Mouse (Mus musculus): Measurements from ENCODE around the gene Zfyve28. TPM values are rescaled to one million over a fixed set of nuclear protein-coding genes. Genes with fewer than 3 reads are reported as not detected.

The Zfyve28 gene
- polyA plus RNA-seq, 1 experiment from 2014 or later, result not detected

DNA sequence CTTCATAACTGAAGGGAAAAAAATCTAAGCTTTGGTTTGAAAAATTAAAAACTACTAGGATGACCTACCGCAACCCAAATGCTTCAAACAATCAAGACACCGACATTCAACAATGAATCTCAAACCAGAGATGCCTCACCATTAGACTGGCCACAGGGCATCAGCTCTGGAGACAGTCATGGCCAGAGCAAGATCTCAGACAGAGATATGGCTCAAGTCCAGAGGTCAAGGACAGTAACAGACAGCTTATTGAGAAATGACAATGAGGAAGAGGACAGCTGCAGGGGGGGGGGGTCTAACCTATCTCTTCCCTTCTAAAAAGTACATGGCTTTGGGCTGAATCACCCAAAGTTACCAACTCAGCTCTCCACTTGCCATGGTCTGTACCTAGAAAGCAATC lies 3.0 kb downstream of the Zfyve28 start:
- peaks cover 71% of the 10 kb centered on the region for H3K27me3 ChIP-seq (replicated peaks)
- H3K4me2 ChIP-seq, result no peak overlapping the region
- peaks cover 44% of the 10 kb centered on the region for H3K4me1 ChIP-seq
- no peak overlapping the region for H3K4me3 ChIP-seq
- H3K9me3 ChIP-seq (replicated peaks), result no peaks in the 10 kb centered on the region
- 65% methylated on average over 2 of the region's 2 CpGs for WGBS (ENCODE audit: insufficient replicate concordance)
- H3K36me3 ChIP-seq, result no peaks in the 10 kb centered on the region
- ATAC-seq, result no peak
- H3K9ac ChIP-seq, result no peak overlapping the region
- H3K27ac ChIP-seq, result no peak overlapping the region

DNA sequence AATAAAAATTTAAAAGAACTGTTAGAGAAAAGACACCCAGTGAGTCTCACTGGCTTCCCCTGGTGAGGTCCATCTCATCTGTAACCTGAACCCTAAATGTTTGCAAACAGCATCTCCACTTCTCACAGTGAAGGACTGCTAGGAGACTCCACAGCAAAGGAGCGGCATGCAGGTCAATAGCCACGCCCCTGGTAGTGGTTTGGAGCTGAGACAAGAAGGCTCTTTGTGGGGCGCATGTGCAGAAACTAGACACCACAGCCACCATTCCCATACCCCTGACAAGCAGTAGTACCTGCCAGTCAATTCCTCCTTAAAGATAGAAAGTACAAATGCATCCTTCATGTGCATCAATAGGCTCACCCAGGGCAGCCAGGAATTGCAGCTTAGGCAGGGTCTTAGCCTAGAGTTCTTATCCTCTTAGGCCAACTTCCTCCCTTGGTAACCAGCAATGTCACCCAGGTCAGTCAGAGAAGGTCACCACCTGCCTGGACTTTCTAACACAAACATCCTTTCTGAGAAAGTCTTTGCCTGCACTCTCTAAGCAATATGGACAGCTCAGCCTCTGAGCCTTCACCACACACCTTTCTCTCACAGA lies 4.0 kb downstream of the Zfyve28 start:
- Histone ChIP-seq H3K4me3 (no peak overlapping the region), H3K9ac (no peak overlapping the region), H3K4me2 (no peak overlapping the region), H3K9me3 (replicated peaks) (no peaks in the 10 kb centered on the region), H3K27ac (no peak overlapping the region), H3K4me1 (peaks cover 44% of the 10 kb centered on the region), H3K36me3 (no peaks in the 10 kb centered on the region), H3K27me3 (replicated peaks) (peaks cover 69% of the 10 kb centered on the region)
- WGBS (ENCODE audit: insufficient replicate concordance), result 36% methylated on average over 3 of the region's 3 CpGs
- no peak for ATAC-seq

DNA sequence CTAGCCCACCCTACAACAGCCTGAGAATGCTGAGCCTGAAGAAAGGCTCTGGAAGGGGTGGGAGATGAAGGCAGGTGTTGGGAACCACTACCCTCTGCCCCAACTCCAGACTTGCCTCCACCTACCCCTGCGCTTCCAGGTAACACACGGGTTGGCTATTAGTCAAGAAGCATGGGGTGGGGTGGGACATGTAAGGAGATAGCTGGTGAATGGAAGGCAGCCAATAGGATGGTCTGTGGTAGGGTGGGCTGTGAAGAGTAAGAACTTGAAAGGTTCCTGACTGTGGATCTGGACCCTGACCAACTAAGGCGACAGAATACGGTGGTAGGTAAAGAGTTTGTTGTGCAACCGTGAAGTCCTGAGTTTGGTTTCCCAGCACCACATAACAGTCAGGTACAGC lies 4.9 kb downstream of the Zfyve28 start:
- Histone ChIP-seq H3K4me2 (no peak overlapping the region; the same call in 1 of the 2 replicates), H3K36me3 (no peaks in the 10 kb centered on the region), H3K4me3 (no peak overlapping the region), H3K27me3 (replicated peaks) (peaks cover 60% of the 10 kb centered on the region), H3K9me3 (replicated peaks) (no peaks in the 10 kb centered on the region), H3K9ac (no peak overlapping the region), H3K4me1 (peaks cover 41% of the 10 kb centered on the region), H3K27ac (no peak overlapping the region)
- 66% methylated on average over 5 of the region's 5 CpGs for WGBS (ENCODE audit: insufficient replicate concordance)
- ATAC-seq, result no peak

DNA sequence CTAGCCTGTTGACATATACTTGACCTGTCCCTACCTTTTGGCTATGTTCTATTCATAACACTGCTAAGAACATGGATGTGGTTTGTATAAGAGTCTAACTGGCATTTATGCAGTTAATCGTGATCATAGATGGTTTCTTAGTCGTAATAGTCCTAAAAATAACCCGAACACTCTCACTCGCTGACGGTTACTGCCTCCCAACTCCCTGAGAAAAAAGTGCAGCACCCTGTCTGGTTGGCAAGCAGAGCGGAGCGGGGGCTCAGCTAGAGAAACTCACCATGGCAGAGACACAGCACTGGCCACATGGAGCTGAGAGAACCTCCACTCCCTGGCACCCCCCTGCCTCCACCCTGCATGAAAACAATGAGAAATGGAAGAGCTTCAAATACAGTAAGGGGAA lies 7.3 kb downstream of the Zfyve28 start:
- no peaks in the 10 kb centered on the region for H3K9me3 ChIP-seq (replicated peaks)
- H3K4me1 ChIP-seq, result peaks cover 20% of the 10 kb centered on the region; the same call in 1 of the 2 replicates
- H3K4me3 ChIP-seq, result no peak overlapping the region
- WGBS (ENCODE audit: insufficient replicate concordance), result 56% methylated on average over 7 of the region's 7 CpGs
- no peak overlapping the region for H3K27ac ChIP-seq
- no peak for ATAC-seq
- H3K4me2 ChIP-seq, result no peak overlapping the region
- no peak overlapping the region for H3K9ac ChIP-seq
- peaks cover 36% of the 10 kb centered on the region for H3K27me3 ChIP-seq (replicated peaks)
- no peaks in the 10 kb centered on the region for H3K36me3 ChIP-seq

DNA sequence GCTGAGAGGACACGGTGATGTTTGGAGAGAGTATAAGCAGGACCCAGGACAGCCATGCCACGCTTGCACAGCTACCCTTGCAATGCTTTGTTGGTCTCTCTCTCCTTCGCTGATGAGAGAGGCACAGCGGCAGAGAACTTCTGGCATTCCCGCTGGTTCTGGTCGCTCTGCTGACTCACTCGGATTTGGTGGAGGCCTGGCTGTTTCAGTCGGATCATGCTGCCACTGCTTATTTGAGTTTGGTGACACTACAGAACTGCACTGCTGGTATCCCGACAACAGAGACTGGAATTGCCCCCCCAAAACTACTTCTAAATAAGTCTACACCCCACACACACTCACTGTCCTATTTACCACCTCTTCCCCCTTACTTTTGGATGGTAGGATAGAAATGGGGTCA lies 9.0 kb downstream of the Zfyve28 start:
- no peaks in the 10 kb centered on the region for H3K9me3 ChIP-seq (replicated peaks)
- peaks cover 20% of the 10 kb centered on the region; the same call in 1 of the 2 replicates for H3K27me3 ChIP-seq (replicated peaks)
- no peak overlapping the region for H3K27ac ChIP-seq
- 63% methylated on average over 9 of the region's 9 CpGs for WGBS (ENCODE audit: insufficient replicate concordance)
- H3K4me1 ChIP-seq, result peaks cover 20% of the 10 kb centered on the region; the same call in 1 of the 2 replicates
- H3K4me2 ChIP-seq, result no peak overlapping the region
- H3K4me3 ChIP-seq, result no peak overlapping the region
- no peak overlapping the region for H3K9ac ChIP-seq
- H3K36me3 ChIP-seq, result no peaks in the 10 kb centered on the region
- no peak for ATAC-seq

DNA sequence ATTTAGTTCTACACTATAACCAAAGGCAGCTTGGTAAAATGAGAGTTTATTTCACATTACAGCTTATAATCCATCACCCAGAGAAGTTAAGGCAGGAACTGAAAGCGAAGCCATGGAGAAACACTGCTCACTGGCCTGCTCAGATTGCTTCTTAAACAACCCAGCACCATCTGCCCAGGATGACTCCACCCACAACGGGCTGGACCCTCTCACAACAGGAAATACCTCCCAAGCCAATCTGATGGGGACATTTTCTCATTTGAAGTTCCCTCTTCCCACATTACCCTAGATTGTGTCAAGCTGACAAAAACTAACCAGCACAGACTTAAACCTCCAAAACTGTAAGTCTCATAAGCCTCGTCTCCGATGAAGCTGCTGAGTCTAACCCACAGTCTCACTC lies 10.2 kb downstream of the Zfyve28 start:
- WGBS (ENCODE audit: insufficient replicate concordance), result 47% methylated on average over 4 of the region's 4 CpGs
- no peaks in the 10 kb centered on the region for H3K36me3 ChIP-seq

DNA sequence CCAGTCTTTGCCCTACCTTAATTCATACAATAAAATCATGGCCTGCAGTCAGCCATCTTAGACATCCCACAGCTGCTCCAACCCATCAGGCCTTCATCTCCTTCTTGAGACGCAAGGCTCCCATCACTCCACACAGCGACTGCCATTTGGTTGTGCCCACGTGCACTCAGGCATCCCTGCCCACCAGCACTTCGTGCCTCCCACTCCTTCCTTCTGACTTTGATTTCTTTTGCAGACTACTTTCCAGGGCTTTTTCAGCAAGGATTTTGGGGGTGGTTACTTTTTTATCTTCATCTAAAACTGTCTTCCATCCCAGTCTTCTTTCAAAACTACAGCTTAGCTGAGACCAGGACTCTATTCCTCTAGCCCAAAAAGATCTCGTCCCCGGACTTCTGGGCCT lies 11.5 kb downstream of the Zfyve28 start:
- H3K4me2 ChIP-seq, result no peak overlapping the region
- peaks cover 6% of the 10 kb centered on the region; the same call in 1 of the 2 replicates for H3K4me1 ChIP-seq
- ATAC-seq, result no peak
- no peak overlapping the region for H3K4me3 ChIP-seq
- WGBS (ENCODE audit: insufficient replicate concordance), result 72% methylated on average over 6 of the region's 6 CpGs
- no peak overlapping the region for H3K27ac ChIP-seq
- H3K9me3 ChIP-seq (replicated peaks), result no peaks in the 10 kb centered on the region
- H3K27me3 ChIP-seq (replicated peaks), result peaks cover 8% of the 10 kb centered on the region; the same call in 1 of the 2 replicates
- H3K9ac ChIP-seq, result no peak overlapping the region
- H3K36me3 ChIP-seq, result no peaks in the 10 kb centered on the region

More for the DNA sequence above, 10.2 kb downstream of the Zfyve28 start:
- Histone ChIP-seq H3K27me3 (replicated peaks) (peaks cover 11% of the 10 kb centered on the region; the same call in 1 of the 2 replicates), H3K27ac (no peak overlapping the region), H3K9me3 (replicated peaks) (no peaks in the 10 kb centered on the region), H3K4me2 (no peak overlapping the region), H3K4me1 (peaks cover 16% of the 10 kb centered on the region; the same call in 1 of the 2 replicates), H3K9ac (no peak overlapping the region), H3K4me3 (no peak overlapping the region)
- ATAC-seq, result no peak

DNA sequence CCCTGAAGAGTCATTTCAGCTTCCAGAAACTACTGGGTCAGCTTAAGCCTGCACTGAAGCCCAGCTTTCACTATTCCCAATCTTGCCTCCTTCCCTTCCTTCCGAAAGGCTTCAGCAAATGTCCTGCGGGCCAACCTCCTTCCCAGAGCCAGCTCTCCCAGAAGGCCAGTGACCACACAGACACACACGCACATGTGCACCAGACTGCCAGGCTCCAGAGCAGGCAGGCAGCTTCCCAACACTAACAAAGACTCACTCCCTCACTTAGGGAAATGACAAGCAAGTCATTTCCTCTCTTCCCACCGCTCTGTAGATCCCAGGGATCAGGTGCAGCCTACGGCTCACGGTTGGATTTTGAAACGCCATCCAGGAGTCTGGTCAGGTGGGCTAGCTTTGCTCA lies 12.1 kb downstream of the Zfyve28 start:
- ATAC-seq, result no peak
- peaks cover 8% of the 10 kb centered on the region; the same call in 1 of the 2 replicates for H3K27me3 ChIP-seq (replicated peaks)
- no peaks in the 10 kb centered on the region for H3K36me3 ChIP-seq
- H3K4me2 ChIP-seq, result no peak overlapping the region
- H3K4me3 ChIP-seq, result no peak overlapping the region
- no peak overlapping the region for H3K9ac ChIP-seq
- WGBS (ENCODE audit: insufficient replicate concordance), result 60% methylated on average over 7 of the region's 7 CpGs
- H3K27ac ChIP-seq, result no peak overlapping the region
- peaks cover 2% of the 10 kb centered on the region; the same call in 1 of the 2 replicates for H3K4me1 ChIP-seq
- H3K9me3 ChIP-seq (replicated peaks), result no peaks in the 10 kb centered on the region

DNA sequence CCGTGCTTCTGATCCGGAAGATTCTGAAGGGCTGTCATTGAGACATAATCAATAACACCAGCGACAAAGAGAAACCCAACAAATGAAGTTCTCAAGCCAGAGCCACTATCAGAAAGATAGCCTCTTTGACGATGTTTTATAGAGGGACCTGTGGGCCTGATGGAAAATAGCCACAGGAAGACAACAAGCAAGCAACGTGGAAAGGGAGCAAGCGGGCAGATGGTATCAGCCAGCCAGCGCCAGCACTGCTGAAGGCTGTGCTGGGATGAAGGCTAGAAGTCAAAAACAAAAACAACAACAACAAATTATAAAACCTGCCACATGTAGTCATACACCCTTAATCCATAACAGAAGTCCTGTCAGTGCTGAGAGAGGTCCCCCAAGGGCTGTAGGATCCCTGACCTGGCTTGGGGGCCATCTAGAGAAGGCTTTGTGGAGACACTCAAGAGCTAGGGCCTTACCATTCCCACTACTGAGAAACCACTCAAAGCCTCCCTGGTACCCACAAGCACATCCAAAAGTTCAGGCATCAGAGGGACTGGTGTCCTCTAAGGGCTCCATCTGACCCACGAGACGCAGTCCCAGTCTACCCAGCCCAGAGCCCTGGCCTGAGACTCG lies 13.5 kb downstream of the Zfyve28 start:
- Histone ChIP-seq H3K9ac (no peak overlapping the region), H3K27ac (no peak overlapping the region), H3K4me1 (peaks cover 10% of the 10 kb centered on the region), H3K9me3 (replicated peaks) (no peaks in the 10 kb centered on the region), H3K4me2 (no peak overlapping the region), H3K27me3 (replicated peaks) (peaks cover 3% of the 10 kb centered on the region; the same call in 1 of the 2 replicates), H3K36me3 (no peaks in the 10 kb centered on the region), H3K4me3 (no peak overlapping the region)
- 69% methylated on average over 10 of the region's 10 CpGs for WGBS (ENCODE audit: insufficient replicate concordance)
- no peak for ATAC-seq

DNA sequence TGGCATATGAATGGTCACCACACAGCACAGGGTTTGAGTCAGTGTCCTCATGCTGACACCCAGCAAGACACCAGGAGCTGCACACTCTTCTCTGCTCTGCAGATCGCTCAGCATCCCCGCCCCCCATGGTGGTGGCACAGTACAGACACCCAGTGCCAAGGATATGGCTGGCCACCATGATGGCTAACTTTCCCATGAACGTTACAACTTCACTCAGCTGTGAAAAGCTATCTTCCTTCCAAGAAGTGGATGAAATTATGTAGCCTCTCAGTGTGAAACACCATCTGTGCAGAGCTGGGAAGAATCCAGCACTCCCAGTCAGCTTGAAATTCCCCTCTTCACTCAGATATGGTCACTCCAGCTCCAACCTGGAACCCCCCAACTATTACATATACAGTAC lies 14.0 kb downstream of the Zfyve28 start:
- no peak for ATAC-seq
- H3K9ac ChIP-seq, result no peak overlapping the region
- H3K36me3 ChIP-seq, result no peaks in the 10 kb centered on the region
- H3K4me1 ChIP-seq, result peaks cover 15% of the 10 kb centered on the region
- H3K9me3 ChIP-seq (replicated peaks), result no peaks in the 10 kb centered on the region
- H3K27me3 ChIP-seq (replicated peaks), result no peaks in the 10 kb centered on the region; the same call in 1 of the 2 replicates
- no peak overlapping the region for H3K4me3 ChIP-seq
- no peak overlapping the region for H3K27ac ChIP-seq
- WGBS (ENCODE audit: insufficient replicate concordance), result 78% methylated on average over 3 of the region's 3 CpGs
- no peak overlapping the region for H3K4me2 ChIP-seq

DNA sequence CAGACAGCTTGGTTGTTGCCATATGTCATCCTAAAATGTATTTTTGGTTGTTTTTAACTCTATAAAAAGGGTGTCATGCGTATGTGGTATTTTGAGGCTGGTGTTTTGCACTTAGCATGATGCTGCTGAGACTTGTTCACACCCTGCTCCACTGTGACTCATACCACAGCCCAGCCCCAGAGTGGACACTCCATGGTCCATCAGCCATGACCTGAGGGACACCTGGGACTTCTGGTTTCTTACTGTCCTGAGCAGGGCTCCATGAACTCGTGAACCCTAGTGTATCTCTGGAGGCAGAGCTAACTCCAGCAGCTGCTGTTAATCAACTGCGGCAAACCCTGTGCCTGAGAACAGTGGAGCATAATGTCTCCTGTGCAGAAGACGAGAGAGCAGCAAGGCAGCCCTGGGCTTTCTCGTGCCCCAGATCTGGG lies 15.0 kb downstream of the Zfyve28 start:
- Histone ChIP-seq H3K4me1 (peaks cover 19% of the 10 kb centered on the region), H3K4me2 (no peak overlapping the region), H3K9ac (no peak overlapping the region), H3K36me3 (no peaks in the 10 kb centered on the region), H3K27ac (no peak overlapping the region), H3K27me3 (replicated peaks) (no peaks in the 10 kb centered on the region; the same call in 1 of the 2 replicates), H3K9me3 (replicated peaks) (no peaks in the 10 kb centered on the region), H3K4me3 (no peak overlapping the region)
- no peak for ATAC-seq
- 71% methylated on average over 5 of the region's 5 CpGs for WGBS (ENCODE audit: insufficient replicate concordance)

DNA sequence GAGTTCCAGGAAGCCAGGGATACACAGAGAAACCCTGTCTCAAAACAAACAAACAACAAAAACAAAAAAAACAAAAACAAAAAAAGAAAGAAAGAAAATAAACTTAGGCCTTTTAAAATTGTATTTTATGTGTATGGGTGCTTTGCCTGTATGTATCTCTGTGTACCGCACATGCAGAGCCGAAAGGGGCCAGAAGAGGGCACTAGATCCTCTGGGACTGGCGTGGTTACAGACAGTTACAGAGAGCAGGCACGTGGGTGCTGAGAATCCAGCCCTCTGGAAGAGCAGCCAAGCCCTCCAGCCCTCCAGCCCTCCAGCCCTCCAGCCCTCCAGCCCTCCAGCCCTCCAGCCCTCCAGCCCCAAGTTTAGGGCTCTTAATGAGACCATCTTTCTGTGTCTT lies 16.5 kb downstream of the Zfyve28 start:
- Histone ChIP-seq H3K27ac (no peak overlapping the region), H3K36me3 (no peaks in the 10 kb centered on the region), H3K9ac (no peak overlapping the region), H3K9me3 (replicated peaks) (no peaks in the 10 kb centered on the region), H3K4me2 (no peak overlapping the region), H3K4me1 (peaks cover 19% of the 10 kb centered on the region), H3K27me3 (replicated peaks) (no peaks in the 10 kb centered on the region; the same call in 1 of the 2 replicates), H3K4me3 (no peak overlapping the region)
- no peak for ATAC-seq
- WGBS (ENCODE audit: insufficient replicate concordance), result 24% methylated on average over 4 of the region's 4 CpGs

All from liver, embryonic 12.5 days (tissue).